In the genomic region with DNA sequence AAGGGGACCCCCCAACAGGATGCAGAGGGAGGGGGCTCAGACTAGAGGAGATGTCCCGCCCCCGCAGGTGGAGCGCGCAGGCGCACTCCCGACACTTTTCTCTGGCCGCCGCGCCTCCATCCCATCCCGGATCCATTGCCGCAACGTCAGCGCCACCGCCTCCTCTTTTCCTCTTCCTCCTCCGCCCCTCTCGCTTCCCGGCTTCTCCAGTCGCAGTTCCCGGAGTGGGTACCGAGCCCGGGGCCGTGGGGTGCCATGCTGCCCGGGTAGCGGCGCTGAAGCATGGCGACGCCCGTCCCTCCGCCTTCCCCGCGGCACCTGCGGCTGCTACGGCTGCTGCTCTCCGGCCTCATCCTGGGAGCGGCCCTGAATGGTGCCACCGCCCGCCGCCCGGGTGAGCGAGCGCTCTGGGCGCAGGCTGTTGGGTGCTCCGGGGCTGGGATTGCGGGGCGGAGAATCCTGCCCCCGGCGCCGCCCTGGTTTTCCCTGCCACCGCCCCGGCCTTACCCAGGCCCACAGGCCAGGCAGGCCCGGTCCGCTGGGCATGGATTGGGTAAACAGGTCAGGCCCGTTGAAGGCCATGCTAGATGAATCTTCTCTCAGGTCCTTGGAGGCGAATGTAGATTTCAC, we compare ENCODE assay signal across 8 mouse cellular contexts. TPM values are rescaled to one million over a fixed set of nuclear protein-coding genes. Genes with fewer than 3 reads are reported as not detected.
A peak's percentile ranks its signal among the peaks of the same experiment; 100 is the strongest.
DNase-seq lines count a peak whose midpoint lies in the region.

No protein-coding gene starts in this region.

- DNase-seq in R1 (ENCODE audit: low read depth, low spot score) = peak; percentile 81
- peak; percentile 94 to 96 for DNase-seq in cerebellum, postnatal 10 days
- peak; percentile 64 for DNase-seq in gastrocnemius, postnatal 10 days
- DNase-seq in induced T-regulatory cell, adult 2 months (ENCODE audit: low read depth) = peak; percentile 53
- DNase-seq in left cerebral cortex, adult 11 months (ENCODE audit: low spot score) = peak; percentile 86
- peak; percentile 72 for DNase-seq in lung, postnatal 10 days
- peak; percentile 95 for DNase-seq in right cerebral cortex, adult 18-20 months
- no peak for DNase-seq in spleen, postnatal 4 days (ENCODE audit: low spot score in 2 of 2)

RNA-seq across cellular contexts. Expression of gene Npdc1, which starts 3.9 kb away (rescaled TPM):
- 10 to 100 TPM; 25.2 to 37.3 TPM for total RNA-seq in gastrocnemius, postnatal 10 days (2021)

RNA-seq across cellular contexts. Expression of gene Entpd2, which starts 7.4 kb away (rescaled TPM):
- total RNA-seq in gastrocnemius, postnatal 10 days (2021) = 10 to 100 TPM; 29.9 to 30.5 TPM

RNA-seq across cellular contexts. Expression of gene Fut7, which starts 20.0 kb away (rescaled TPM):
- not detected for total RNA-seq in gastrocnemius, postnatal 10 days (2021)

RNA-seq across cellular contexts. Expression of gene Abca2, which starts 25.4 kb away (rescaled TPM):
- 10 to 100 TPM; 10.4 to 14.1 TPM for total RNA-seq in gastrocnemius, postnatal 10 days (2021)

RNA-seq across cellular contexts. Expression of gene Sapcd2, which starts 31.0 kb away (rescaled TPM):
- 1 to 10 TPM; 2.1 to 3.7 TPM for total RNA-seq in gastrocnemius, postnatal 10 days (2021)

Comparison
In these comparisons a context has a peak if more than half of its experiments do, and no peak if none do; other contexts are left out.
1. DNase-seq: peak in R1 (single experiment), cerebellum, postnatal 10 days (2 of 2), gastrocnemius, postnatal 10 days (single experiment), induced T-regulatory cell, adult 2 months (single experiment), left cerebral cortex, adult 11 months (single experiment), lung, postnatal 10 days (single experiment) and right cerebral cortex, adult 18-20 months (single experiment); none in spleen, postnatal 4 days (0 of 2).